Mouse (Mus musculus) embryo, embryonic 9.5 days (tissue): ENCODE results near the gene Klhl10.

Experiments used
- DNase-seq: peaks from one replicate; pipeline ENCODE4 v3.0.0-alpha.2; 2017; ENCODE audit errors: extremely low spot score

The Klhl10 gene

GRCm38 (mm10) chr11:100408076-100408834 lies 33.5 kb upstream of the Klhl10 start:
- peak; percentile 53 for DNase-seq

GRCm38 (mm10) chr11:100408835-100409462 lies 32.8 kb upstream of the Klhl10 start:
- DNase-seq, result no peak

- no peak for DNase-seq
These were observed 32.0 kb upstream of the Klhl10 start for GRCm38 (mm10) chr11:100409686-100410085.

DNA sequence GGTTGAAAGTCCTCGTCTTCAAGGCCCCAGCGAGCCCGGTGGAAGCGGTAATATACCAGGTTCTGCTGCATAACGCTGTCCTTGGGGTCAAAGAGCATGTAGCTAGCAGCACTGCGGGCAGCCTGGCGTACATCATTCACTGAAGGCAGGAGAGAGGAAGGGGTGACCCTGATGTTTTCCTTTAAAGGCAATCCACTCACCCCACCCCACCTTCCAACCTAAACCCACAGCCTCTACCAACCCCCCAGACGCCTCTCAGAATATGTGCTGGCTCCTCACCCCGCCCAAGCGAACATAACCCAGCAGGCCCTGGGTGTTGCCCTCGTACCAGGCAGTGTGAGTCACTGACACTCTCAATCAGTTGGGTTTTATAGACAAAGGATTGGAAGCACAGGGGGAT lies 30.0 kb upstream of the Klhl10 start:
- no peak for DNase-seq

DNA sequence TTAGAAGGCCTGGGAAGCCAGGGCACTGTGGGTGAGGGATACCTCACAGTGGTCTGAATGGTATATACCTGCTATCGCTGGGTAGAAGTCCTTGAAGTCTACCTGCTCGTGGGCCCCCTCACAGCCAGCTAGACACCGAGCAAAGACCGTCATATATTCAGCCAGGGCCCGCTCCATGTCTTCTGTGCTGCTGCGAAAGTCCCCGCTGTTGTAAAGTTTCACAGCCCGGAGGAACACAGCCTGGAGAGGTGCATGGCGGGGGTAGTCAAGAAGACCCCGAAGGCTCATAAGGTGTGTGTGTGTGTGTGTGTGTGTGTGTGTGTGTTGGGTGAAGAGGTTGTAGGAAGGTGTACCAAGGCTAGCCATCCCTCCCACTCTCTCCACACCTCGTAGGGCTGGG lies 28.2 kb upstream of the Klhl10 start:
- peak; percentile 12 for DNase-seq

DNA sequence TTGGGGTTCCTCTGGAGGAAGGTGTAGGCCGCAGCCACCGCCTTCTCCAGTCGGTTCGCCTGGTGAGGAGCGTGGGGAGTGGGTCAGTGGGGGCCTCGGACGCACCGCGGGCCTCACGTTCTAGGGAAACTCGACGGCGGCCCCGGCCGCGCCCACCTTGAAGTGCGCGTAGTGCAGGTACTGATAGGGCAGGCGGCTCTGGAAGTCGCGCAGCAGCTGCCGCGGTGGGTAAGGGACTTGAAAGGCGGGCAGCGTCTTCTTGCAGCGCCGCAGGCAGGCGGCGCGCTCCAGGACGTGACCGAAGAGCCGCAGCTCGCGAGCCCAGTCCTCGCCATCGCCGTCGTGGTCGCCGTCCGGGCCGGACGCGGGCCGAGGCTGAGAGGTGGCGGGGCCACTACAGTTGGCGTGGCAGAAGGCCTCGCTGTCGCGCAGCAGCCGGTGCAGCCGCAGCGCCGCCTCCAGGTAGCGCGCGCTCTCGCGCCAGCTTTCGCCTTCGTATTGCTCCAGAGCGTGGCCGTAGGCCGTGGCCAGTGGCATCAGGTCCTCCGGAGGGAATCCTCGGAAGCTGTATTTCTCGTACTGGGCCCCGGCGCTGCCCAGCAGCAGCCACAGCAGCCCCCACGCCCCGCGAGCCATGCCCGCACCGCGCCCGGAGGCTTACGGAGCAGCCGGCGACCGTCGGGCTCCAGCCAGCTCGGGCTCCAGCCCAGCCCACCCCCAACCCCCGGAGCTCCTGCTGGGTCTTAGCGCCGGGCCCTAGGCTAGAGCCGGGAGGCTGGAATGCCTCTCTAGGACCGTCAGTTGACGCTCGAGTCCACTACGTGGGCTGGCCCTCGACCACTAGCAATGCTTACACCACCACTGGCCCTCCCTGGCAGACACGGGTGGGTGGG lies 27.4 kb upstream of the Klhl10 start, which contains the start of gene P3h4:
Gene P3h4, minus strand, starts transcription at position 816 of the 893 bp plus-strand sequence.
- DNase-seq, result peak; percentile 89

DNA sequence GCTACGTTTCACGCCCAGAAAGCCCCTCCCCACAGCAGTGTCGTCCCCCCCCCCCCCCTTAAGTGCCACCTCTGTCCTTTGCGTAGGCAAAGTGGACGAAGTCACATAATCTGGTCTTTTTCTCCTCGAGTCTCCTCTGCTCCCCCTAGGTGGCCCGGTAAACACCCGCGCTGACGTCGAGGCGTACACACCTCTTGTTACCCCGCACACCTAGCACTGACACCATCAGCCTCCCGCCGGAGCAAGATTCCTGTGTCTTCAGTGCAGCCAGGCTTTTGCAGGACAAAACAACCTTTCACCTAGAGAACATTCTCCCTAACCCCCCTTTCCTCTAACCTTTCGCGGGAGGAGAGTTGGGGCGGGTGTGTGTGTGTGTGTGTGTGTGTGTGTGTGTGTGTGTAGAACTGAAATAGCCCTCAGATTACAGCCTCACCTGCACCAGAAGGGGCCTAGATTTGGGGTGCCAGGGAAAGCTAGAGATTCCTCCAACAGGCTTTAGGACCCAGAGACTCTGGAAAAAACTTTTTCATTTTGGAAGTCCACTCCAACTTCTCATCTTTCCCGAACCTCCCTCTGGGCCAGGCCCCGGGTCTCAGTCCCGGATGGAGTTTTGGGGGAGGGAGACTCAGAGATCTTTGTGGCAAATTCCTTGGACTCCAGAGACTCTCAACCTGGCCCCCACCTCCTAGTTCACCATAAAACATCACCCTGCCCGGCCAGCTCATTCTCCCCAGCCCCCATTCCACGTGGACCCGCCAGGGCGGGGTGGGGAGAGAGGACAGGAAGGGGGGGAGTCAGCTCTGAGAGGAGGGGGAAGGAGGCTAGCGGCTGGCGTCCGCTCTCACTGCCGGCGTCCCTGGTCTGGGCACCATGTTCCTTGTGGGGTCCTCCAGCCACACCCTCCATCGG lies 26.5 kb upstream of the Klhl10 start, which contains the start of gene Fkbp10:
Gene Fkbp10, plus strand, starts transcription at position 784 of the 909 bp plus-strand sequence.
- peak; percentile 77 for DNase-seq

- no peak for DNase-seq
These were observed 20.2 kb upstream of the Klhl10 start for GRCm38 (mm10) chr11:100421537-100421936.

- no peak for DNase-seq
These were observed 17.9 kb upstream of the Klhl10 start for GRCm38 (mm10) chr11:100423836-100424235.

DNA sequence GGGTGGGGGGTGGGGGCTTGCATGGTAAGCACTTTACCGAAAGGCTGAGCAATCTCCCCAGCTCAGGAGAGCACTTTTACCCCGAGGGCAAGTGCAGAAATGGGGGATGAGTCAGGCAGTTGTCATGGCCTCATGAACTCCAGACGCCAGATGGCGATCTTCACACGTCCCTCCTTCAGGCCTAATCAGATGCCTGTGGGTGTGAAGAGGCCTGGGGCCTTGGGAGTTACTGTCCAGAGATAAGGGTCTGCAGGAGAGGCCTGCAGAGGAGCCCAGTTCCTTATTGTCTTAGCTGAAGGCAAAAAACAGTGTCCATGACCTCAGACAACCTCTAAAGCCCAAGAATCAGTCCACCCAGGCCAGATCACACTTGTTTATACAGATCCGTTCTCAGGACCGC lies 15.9 kb upstream of the Klhl10 start:
- peak; percentile 52 for DNase-seq

DNA sequence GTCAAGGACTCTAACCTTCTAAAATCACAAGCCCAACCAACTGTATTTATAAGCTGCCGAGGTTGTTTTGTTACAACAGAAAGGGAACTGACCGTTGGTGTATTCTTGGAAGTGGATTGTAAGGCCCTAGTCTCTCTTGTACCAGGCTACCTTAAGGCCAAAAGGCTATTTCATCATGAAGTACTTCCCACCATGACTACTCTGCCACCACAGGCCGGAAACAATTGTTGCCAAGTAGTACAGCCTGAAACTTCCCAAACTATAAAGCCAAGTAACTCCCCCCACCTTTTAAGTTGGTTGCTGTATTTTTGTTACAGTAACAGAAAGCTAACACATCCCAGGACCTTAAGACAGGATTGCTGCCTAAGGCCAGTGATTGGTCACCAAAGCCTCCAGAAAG lies 14.9 kb upstream of the Klhl10 start:
- no peak for DNase-seq

DNA sequence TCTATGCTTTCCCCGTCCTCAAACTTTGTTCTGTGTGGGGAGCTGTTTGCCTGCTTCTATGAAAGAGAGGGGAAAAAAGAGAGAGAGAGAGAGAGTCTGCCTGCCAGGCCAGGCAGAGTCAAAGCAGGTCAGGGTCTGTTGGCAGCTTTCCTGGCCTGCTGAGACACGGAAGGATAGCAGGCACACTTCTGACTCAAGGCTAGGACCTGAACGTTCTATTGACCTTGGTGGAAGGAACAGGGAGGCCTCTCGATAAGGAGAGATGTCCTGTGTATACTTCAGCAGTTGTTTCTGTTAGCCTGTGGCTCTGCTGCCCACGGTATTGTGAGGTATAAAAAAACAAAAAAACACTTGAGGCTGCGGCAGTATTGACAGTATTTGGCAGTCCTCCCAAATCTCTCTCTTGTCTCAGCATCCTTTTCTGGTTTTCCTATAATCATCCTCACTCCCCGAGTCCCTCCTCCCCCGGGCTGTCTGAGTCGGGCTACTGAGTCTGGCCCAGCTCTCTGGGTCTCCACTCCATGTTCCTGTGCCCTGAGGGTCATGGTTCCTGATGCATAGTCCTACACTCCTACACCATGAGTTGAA lies 13.0 kb upstream of the Klhl10 start:
- no peak for DNase-seq

GRCm38 (mm10) chr11:100430052-100430451 lies 11.7 kb upstream of the Klhl10 start:
- no peak for DNase-seq

- DNase-seq, result no peak
These were observed 9.7 kb upstream of the Klhl10 start for GRCm38 (mm10) chr11:100432002-100432401.

DNA sequence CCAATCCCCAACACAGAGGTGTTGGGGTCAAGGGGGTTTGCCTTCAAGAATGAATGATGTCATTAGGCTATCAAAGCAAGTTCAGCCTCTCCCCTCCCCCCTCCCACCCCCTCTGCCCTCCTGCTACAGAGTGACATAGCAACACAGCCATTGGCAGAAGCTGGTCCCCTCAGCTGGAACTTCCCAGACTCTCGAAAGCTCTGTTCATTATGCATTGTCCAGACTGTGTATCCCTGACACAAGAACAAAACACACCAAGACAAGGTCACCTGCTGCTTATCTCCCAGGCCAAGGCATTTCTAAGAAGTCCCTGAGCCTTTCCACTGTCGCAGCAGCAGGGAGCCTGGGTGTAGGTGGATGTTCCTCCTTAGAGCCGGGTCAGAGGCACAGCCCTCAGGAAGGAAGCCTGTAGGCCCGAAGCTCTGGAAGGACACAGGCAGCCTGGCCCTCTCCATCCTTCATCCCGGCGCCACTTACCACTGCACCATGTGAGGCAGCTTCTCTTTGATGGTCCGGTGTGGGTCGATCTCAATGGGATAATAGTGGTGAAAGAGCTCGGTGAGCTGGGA lies 6.0 kb upstream of the Klhl10 start:
- DNase-seq, result no peak

- DNase-seq, result no peak
These were observed 3.8 kb upstream of the Klhl10 start for GRCm38 (mm10) chr11:100437901-100438300.

- peak; percentile 80 for DNase-seq
These were observed 810 bp upstream of the Klhl10 start for GRCm38 (mm10) chr11:100440691-100441522.

- no peak for DNase-seq
These were observed 908 bp downstream of the Klhl10 start for GRCm38 (mm10) chr11:100442625-100443024.

DNA sequence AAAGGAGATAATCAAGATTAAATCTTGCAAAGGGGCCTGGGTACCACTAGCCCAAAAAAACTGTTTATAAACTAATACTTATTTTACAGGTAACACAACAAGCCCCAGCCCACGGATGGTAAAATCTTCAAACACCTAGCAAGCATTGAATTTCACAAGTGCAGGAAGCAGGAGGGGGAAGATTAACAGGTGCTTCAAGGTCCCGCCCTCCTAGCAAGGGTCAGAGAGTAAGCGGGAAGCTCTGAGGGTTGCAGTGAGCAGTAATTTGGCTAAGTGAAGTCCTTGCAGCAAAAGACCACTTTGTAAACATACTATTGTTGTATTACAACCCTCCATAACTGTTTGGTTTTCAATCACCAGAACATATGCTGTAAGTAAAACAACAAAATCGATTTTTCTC lies 15.5 kb downstream of the Klhl10 start:
- no peak for DNase-seq

DNA sequence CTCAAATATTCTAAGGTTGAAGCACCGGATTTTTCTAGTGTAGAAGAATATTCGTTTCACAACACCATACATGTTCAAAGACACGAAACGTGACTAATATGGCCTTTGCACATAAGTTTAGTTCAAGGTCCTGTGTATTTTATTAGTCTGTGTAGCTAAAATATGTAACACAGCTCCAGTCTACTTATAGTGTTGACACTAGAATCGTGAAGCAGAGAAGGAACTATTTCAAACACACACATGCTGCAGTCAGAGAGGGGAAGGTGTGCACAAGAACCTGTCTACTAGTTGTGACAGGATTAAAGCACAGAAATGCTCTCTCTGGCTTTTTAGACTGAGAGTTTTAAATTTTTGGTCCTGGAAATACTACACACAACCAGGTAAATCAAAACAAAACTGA lies 16.0 kb downstream of the Klhl10 start:
- DNase-seq, result no peak
